Mouse (Mus musculus) brain, embryonic 18.5 days (tissue): ENCODE results near the gene Rgs17.

Source experiments
- DNase-seq: peaks from one replicate; pipeline ENCODE4 v3.0.0-alpha.2; 2012; ENCODE audit warnings: low read depth, low spot score

The Rgs17 gene

DNA sequence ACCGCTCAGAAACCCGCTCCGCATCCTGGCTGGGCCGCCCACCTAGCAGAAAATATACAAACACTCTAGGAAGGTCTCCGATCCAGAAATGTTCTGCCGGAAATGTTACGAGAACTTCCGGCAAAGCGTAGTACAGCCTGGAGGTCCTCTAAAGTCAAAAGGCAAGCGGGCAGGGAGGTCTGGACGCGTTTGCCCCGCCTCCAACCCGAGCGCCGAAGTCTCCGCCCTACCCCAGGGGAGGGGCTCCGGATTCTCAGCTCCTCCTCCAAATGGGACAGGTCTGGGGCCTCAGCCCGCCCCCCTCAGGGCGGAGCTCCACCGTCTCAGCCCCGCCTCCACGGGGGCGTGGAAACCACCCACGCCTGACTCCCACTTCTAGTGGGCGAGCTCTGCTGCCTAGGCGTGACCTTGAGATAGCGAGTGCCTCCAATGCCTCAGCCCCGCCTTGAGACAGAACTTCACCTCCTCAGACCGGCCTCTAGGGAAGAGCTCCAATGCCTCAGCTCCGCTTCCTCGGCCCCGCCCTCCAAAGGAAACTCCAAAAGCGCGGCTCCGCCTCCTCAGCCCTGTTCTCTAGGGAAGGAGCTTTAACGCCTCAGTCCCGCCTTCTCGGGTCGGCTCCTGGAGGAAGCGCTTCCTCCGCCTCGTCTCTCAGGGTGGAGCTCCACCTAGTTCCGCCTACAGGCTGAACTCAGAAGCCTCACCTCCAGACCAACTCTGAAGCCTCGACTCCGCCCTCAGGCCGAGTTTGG, 98.3 kb downstream of the Rgs17 start, which contains the start of gene Mtrf1l:
TSS of gene Mtrf1l (minus strand) at position 171 of the 752 bp plus-strand sequence.
- peak; percentile 91 for DNase-seq

- DNase-seq: no peak
Measured at GRCm38 (mm10) chr10:5823291-5823739, 98.9 kb downstream of the Rgs17 start.

DNA sequence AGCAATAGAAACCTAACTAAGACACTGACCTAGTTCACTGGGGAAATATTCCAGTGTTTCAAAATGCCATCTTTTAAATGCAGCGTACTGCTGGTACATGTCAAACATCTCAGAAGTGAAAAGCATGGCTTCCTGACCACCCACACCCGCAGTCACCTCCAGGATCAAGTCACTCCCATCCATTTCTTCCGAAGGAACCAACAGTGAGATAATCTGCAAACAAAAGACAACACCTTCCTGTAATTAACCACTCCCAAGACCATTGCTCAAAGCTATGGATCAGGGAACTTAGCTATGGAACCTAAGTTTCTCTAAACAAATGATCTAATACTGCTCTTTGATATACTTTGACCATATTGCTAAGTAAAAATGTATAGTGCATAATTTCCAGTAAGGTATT, 103.4 kb downstream of the Rgs17 start:
- DNase-seq: no peak

DNA sequence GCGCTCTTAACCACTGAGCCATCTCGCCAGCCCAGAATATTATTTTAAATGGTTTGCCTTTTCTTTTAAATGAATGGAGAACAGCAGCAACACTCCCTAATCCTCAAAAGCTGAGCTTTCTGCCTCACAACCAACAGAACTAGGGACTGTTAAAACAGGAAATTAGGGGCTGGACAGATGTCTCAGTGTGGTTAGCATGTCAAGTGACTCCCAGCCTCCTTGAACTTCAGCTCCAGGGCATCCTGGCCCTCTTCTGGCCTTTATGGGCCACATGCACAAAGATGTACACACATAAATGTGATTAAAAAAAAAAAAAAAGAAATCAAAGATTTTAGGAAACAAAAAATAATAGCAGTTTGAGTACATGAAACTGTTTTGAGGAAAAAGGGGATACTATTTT, 106.2 kb downstream of the Rgs17 start:
- no peak for DNase-seq

GRCm38 (mm10) chr10:5813724-5814123, 108.5 kb downstream of the Rgs17 start:
- DNase-seq: no peak

- no peak for DNase-seq
Measured at GRCm38 (mm10) chr10:5807683-5808082, 114.5 kb downstream of the Rgs17 start.

GRCm38 (mm10) chr10:5806996-5807395, 115.2 kb downstream of the Rgs17 start:
- DNase-seq: no peak

DNA sequence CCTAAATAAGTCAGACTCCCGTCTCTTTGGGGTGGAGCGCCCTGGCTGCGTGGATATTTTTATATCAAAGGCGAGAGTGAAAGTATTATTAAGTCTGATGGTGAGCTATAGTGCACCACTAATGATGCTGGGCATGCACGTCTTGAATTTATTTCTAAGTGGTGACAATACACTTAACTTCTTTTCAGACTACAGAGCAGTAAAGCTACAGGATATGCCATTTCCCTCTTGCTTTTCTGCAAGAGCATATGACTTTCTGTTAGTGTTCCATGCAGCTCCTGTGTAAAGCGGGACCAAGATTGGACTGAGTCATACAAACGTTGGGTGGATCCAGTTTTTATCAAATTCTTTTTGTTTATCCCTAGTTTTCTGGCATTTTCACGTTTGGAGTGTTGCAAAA, 115.8 kb downstream of the Rgs17 start:
- DNase-seq: no peak

GRCm38 (mm10) chr10:5805731-5806307, 116.4 kb downstream of the Rgs17 start:
- DNase-seq: peak; percentile 95

GRCm38 (mm10) chr10:5805243-5805730, 116.9 kb downstream of the Rgs17 start, which contains the start of gene Fbxo5:
TSS of gene Fbxo5 (minus strand) at chr10:5805600.
- peak; percentile 98 for DNase-seq

DNA sequence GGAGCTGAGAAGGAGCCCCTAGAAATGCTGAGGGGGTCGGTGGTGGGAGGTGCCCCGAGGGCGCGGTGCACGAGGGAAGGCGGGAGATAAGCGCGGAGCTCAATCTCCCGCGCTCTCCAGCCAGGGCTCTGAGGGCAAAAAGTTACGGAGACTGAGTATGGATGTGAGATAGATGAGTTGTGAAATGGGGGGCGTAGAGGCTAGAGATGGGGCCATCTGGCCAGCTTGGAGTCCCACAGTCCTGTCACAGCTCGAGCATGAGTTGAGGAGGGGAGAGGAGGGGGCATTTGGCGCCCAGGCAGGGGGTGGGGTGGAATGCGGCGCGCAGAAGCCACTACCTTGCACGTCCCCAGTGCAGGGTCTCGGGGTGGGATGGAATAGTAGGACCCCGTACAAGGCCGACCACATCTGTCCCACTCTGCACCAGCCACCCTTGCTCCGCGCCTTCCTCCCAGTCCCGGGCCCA, 117.5 kb downstream of the Rgs17 start:
- no peak for DNase-seq

DNA sequence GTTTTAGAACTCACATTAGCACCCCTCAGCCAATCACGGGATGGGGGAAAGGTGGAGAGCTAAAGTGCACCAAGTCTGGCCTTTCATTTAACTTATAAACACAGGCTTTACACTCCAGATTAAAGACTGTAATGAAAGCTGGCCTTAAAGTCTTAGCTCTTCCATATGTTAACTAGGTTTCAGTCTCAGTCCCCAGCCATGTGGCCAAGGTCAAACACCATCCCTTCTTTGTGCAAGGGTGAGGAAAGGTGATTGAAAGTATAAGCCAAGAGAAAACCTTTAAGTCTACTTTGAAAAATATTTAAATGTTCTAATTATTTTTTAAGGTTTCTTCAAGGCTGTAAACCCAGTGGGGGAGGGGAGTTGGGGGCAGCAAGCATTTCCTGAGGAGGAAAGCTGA, 118.5 kb downstream of the Rgs17 start:
- no peak for DNase-seq

DNA sequence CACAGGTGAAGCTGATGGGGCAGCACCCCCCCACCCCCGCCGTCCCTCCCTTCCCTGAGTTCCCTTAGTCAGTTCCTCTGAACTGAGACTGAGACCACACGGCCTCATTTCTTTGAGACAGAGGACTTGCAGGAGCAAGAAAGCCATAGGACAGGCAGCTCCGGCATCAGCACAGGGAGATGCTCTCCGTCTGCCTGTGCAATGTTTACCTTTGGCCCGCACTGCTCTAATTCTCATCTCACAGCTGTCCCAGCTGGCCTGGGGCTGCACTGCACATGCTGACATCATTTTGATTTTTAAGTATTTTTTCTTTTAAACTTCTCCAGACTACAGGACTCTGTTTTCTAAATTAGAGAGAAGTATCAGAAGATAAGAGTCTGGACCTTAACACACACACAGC, 119.3 kb downstream of the Rgs17 start:
- no peak for DNase-seq

- DNase-seq: no peak
Measured at GRCm38 (mm10) chr10:5800490-5800889, 121.7 kb downstream of the Rgs17 start.

GRCm38 (mm10) chr10:5798069-5798468, 124.1 kb downstream of the Rgs17 start:
- DNase-seq: no peak

GRCm38 (mm10) chr10:5790657-5791056, 131.5 kb downstream of the Rgs17 start:
- no peak for DNase-seq

GRCm38 (mm10) chr10:5786923-5787322, 135.3 kb downstream of the Rgs17 start:
- DNase-seq: no peak
